ENCODE assay signal across 29 mouse cellular contexts in genomic region chr12:104443716-104444115, GRCm38 (mm10). TPM values are rescaled to one million over a fixed set of nuclear protein-coding genes. Genes with fewer than 3 reads are reported as not detected.
DNase-seq lines count a peak whose midpoint lies in the region; ATAC-seq lines count a peak whose summit lies in the region.
"Had no signal": no experiment of that assay in that cellular context is flagged by ENCODE, and none has a peak within 500 bp of the region (broad histone marks: within the 10 kb centered on the region; RNA-seq: fewer than 3 reads in every experiment).

No protein-coding gene starts in this region.

- 72% methylated on average over 11 of the region's 11 CpGs for WGBS in heart, embryonic 11.5 days (ENCODE audit: insufficient replicate concordance)

- no peak overlapping the region for H3K4me3 ChIP-seq in heart, embryonic 11.5 days (ENCODE audit: low read depth, low read length)
- H3K4me3 ChIP-seq: embryonic facial prominence, embryonic 12.5 days; forebrain, embryonic 15.5 days; heart, embryonic 13.5 days; hindbrain, embryonic 13.5 days had no signal

- no peak for ATAC-seq in heart, embryonic 11.5 days (replicated peaks; ENCODE audit: insufficient number of reproducible peaks, low FRiP score, low TSS enrichment)
- ATAC-seq: activated CD4-positive, CD25-positive, alpha-beta regulatory T cell, adult 4 months; forebrain, embryonic 15.5 days; hindbrain, postnatal 0 days had no signal

- no peaks in the 10 kb centered on the region for H3K36me3 ChIP-seq in heart, embryonic 11.5 days (ENCODE audit: control insufficient read depth, insufficient read depth, low read length)
- H3K36me3 ChIP-seq: embryonic facial prominence, embryonic 12.5 days; forebrain, embryonic 15.5 days; G1E; heart, embryonic 13.5 days; hindbrain, embryonic 13.5 days had no signal

- H3K4me2 ChIP-seq in heart, embryonic 11.5 days, result no peak overlapping the region
- H3K4me2 ChIP-seq: embryonic facial prominence, embryonic 12.5 days; forebrain, embryonic 15.5 days; heart, embryonic 13.5 days; hindbrain, embryonic 13.5 days had no signal

- H3K9me3 ChIP-seq in heart, embryonic 11.5 days (replicated peaks; ENCODE audit: control insufficient read depth, low read length), result no peaks in the 10 kb centered on the region
- H3K9me3 ChIP-seq: embryonic facial prominence, embryonic 12.5 days; forebrain, embryonic 15.5 days; heart, embryonic 13.5 days; hindbrain, embryonic 13.5 days had no signal

- peaks cover 4% of the 10 kb centered on the region; the same call in 1 of the 2 replicates for H3K27me3 ChIP-seq in heart, embryonic 11.5 days (ENCODE audit: control insufficient read depth, insufficient read depth, low read length)
- H3K27me3 ChIP-seq: embryonic facial prominence, embryonic 12.5 days had no signal

- H3K4me1 ChIP-seq in heart, embryonic 11.5 days (ENCODE audit: control insufficient read depth, insufficient read depth, low read length), result no peaks in the 10 kb centered on the region
- H3K4me1 ChIP-seq: forebrain, embryonic 15.5 days had no signal

- no peak overlapping the region for H3K9ac ChIP-seq in heart, embryonic 11.5 days (ENCODE audit: low read depth, low read length)
- H3K9ac ChIP-seq: embryonic facial prominence, embryonic 12.5 days; forebrain, embryonic 15.5 days; heart, embryonic 13.5 days; hindbrain, embryonic 13.5 days had no signal

- intact Hi-C loops in heart, postnatal 36 days (cut with DNase I), result loop anchor here (10.0 kb wide), 1 partner anchor 581 kb away; no protein-coding TSS in a partner anchor

- peak; percentile 29 to 32 for DNase-seq in heart, adult 18-20 months
- DNase-seq in heart, adult 8-10 months (ENCODE audit: low spot score), result no peak
- DNase-seq in heart, postnatal 36 days, result peak; percentile 17 to 23
- peak; percentile 52 for DNase-seq in ES-CJ7 (ENCODE audit: low read depth, low spot score)
- DNase-seq in left cerebral cortex, adult 8-10 months (ENCODE audit: low spot score in 2 of 2), result no peak
- no peak for DNase-seq in layer of hippocampus, postnatal 36 days
- DNase-seq: adrenal gland, postnatal 14 days; B cell, adult 2 months; cerebellum, adult 11-12 months; cerebellum, adult 9-10 months; cerebellum, postnatal 25 days; gastrocnemius, postnatal 14 days; kidney, adult 11 months; kidney, adult 9 months had no signal

- H3K27ac ChIP-seq in heart, embryonic 11.5 days (ENCODE audit: low read depth, low read length), result no peak overlapping the region
- H3K27ac ChIP-seq: embryonic facial prominence, embryonic 12.5 days; forebrain, embryonic 15.5 days; heart, embryonic 13.5 days; hindbrain, embryonic 13.5 days; hindbrain, postnatal 0 days had no signal

RNA-seq across cellular contexts. Expression of gene Gsc, which starts 29.4 kb away (rescaled TPM):
- not detected for total RNA-seq in heart, adult 18-20 months (2021)
- not detected for total RNA-seq in heart, adult 8-10 months (2022)
- not detected for total RNA-seq in heart, postnatal 36 days (2021)
- 1.5 and 2.1 TPM in 2 replicates for polyA plus RNA-seq in heart, embryonic 11.5 days (2014; fragmentation: Nextera tagmentation; extraction: Ambion mirVana)
- not detected for total RNA-seq in left cerebral cortex, adult 8-10 months (2022)
- total RNA-seq in layer of hippocampus, postnatal 36 days (2021), result not detected
- total RNA-seq: adrenal gland, adult 18-20 months; adrenal gland, postnatal 14 days; G1E; gastrocnemius, adult 18-20 months; hematopoietic stem cell, adult 5-6 weeks; hindbrain, postnatal 0 days had no signal
- polyA plus RNA-seq: activated CD4-positive, CD25-positive, alpha-beta regulatory T cell, adult 4 months; cortical plate, adult 2 months; frontal cortex, adult 2 months; G1E; hindbrain, embryonic 13.5 days; hindbrain, postnatal 0 days had no signal

RNA-seq across cellular contexts. Expression of gene Serpina3n, which starts 37.2 kb away (rescaled TPM):
- total RNA-seq in heart, adult 18-20 months (2021), result 10 to 100 TPM in 1 of 2 experiments, 1 to 10 TPM in 1; 9.0 to 11.2 TPM
- total RNA-seq in heart, adult 8-10 months (2022), result 10 to 100 TPM in 2 of 4 experiments, 1 to 10 TPM in 2; 5.4 to 11.2 (median 9.7) TPM
- 1 to 10 TPM; 5.7 to 8.2 TPM for total RNA-seq in heart, postnatal 36 days (2021)
- 0.24 TPM in 1 of 2 replicates, not detected in the other for polyA plus RNA-seq in heart, embryonic 11.5 days (2014; fragmentation: Nextera tagmentation; extraction: Ambion mirVana)
- total RNA-seq in left cerebral cortex, adult 8-10 months (2022), result 10 to 100 TPM; 13.8 to 90.9 (median 32.5) TPM
- 10 to 100 TPM; 72.9 to 78.6 TPM for total RNA-seq in layer of hippocampus, postnatal 36 days (2021)
- total RNA-seq: G1E; hematopoietic stem cell, adult 5-6 weeks had no signal
- polyA plus RNA-seq: activated CD4-positive, CD25-positive, alpha-beta regulatory T cell, adult 4 months; forebrain, embryonic 11.5 days; forebrain, embryonic 15.5 days; G1E; intestine, embryonic 14.5 days had no signal

Comparison
In these comparisons a context has a peak if more than half of its experiments do, and no peak if none do; other contexts are left out.
1. DNase-seq: peak in heart, adult 18-20 months (2 of 2), heart, postnatal 36 days (2 of 2) and ES-CJ7 (single experiment); none in heart, adult 8-10 months (single experiment), left cerebral cortex, adult 8-10 months (0 of 2) and layer of hippocampus, postnatal 36 days (0 of 2).